ENCODE assay signal across 8 mouse cellular contexts in the genomic region with DNA sequence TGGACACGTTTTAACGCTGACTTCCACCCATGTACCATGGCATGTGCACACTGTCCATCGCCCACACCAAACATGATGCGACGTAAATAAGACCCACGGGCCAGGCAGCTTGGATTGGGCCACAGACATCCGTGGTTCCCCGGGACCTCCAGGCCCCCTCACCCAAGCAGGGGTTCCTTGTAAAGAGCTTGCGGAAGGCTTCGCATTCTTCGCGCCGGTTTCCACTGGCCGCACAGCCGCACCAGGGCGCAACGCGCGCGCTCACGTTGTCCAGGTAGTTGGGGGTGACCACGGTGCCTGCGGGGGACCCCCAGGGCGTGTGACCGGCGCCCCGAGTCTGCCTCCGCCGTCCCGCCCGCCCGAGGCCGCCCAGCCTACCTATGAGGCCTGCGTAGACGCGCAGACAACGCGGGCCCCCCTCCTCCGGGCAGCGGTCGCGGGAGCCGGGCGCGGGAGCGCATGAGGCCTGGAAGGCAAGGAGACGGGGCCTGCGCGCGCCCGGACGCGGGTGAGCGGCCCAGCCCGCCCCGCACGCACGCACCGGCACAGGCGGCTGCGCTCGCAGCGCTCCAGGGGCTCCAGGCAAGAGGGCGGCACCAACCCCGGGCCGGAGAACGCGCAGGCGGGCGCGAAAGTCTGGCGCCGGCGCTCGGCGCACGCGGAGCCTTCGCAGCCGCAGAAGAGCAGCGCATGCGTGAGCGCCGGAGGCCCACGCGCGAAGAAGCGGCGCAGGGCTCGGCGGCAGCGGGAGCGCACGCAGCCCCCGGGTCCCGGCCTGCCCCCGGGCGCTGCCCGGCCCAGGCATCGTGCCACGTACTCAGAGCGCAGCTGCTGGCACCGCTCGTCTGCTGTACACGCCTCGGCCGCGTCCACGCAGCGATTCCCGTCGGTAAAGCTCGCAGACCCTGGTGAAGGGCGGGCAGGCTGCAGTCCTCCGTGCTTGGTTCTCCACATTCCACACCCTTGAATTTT. TPM values are rescaled to one million over a fixed set of nuclear protein-coding genes. Genes with fewer than 3 reads are reported as not detected.
A peak's percentile ranks its signal among the peaks of the same experiment; 100 is the strongest.
DNase-seq lines count a peak whose midpoint lies in the region; ATAC-seq and TF ChIP-seq lines count a peak whose summit lies in the region.

No protein-coding gene starts in this region.

- H3K4me3 ChIP-seq in forebrain, embryonic 14.5 days (ENCODE audit: low read depth, low read length) = peak overlapping the region; percentile 50
- peak overlapping the region; percentile 57 for H3K4me3 ChIP-seq in intestine, embryonic 15.5 days (replicated peaks)
- H3K4me3 ChIP-seq in limb, embryonic 13.5 days = peak overlapping the region; percentile 66

- peak overlapping the region; percentile 70 for H3K9ac ChIP-seq in forebrain, embryonic 14.5 days (ENCODE audit: low read length)
- peak overlapping the region; percentile 56 for H3K9ac ChIP-seq in intestine, embryonic 15.5 days
- peak overlapping the region; percentile 83 for H3K9ac ChIP-seq in limb, embryonic 13.5 days

- H3K9me3 ChIP-seq in forebrain, embryonic 14.5 days (replicated peaks; ENCODE audit: control insufficient read depth, low read length) = no peaks in the 10 kb centered on the region
- no peaks in the 10 kb centered on the region for H3K9me3 ChIP-seq in intestine, embryonic 15.5 days
- no peaks in the 10 kb centered on the region for H3K9me3 ChIP-seq in limb, embryonic 13.5 days

- TF ChIP-seq POLR2A in brain, embryonic 14.5 days (IDR thresholded peaks at IDR 0.05; ENCODE audit: borderline replicate concordance, extremely low read depth, insufficient read depth, insufficient read length, poor library complexity, severe bottlenecking) = peak; percentile 34; the same call in 1 of the 2 replicates

- 2% methylated on average over 112 of the region's 115 CpGs for WGBS in forebrain, embryonic 14.5 days
- WGBS in intestine, embryonic 15.5 days = 3% methylated on average over 108 of the region's 115 CpGs
- 3% methylated on average over 104 of the region's 115 CpGs for WGBS in limb, embryonic 13.5 days

- peak overlapping the region; percentile 76 for H3K4me2 ChIP-seq in forebrain, embryonic 14.5 days (ENCODE audit: low read length)
- peak overlapping the region; percentile 95 for H3K4me2 ChIP-seq in intestine, embryonic 15.5 days (replicated peaks)
- H3K4me2 ChIP-seq in limb, embryonic 13.5 days (replicated peaks) = peak overlapping the region; percentile 96

- ATAC-seq in forebrain, embryonic 14.5 days = peak; percentile 89
- peak; percentile 50 for ATAC-seq in intestine, embryonic 15.5 days
- ATAC-seq in limb, embryonic 13.5 days (ENCODE audit: low FRiP score, low read depth) = peak; percentile 68

- no peaks in the 10 kb centered on the region for H3K36me3 ChIP-seq in forebrain, embryonic 14.5 days (ENCODE audit: control insufficient read depth, insufficient read depth, low read length)
- no peaks in the 10 kb centered on the region for H3K36me3 ChIP-seq in intestine, embryonic 15.5 days
- H3K36me3 ChIP-seq in limb, embryonic 13.5 days = no peaks in the 10 kb centered on the region

- peaks cover 32% of the 10 kb centered on the region for H3K27me3 ChIP-seq in forebrain, embryonic 14.5 days (replicated peaks; ENCODE audit: control insufficient read depth, insufficient read depth, low read length)
- peaks cover 34% of the 10 kb centered on the region for H3K27me3 ChIP-seq in intestine, embryonic 15.5 days (replicated peaks)
- peaks cover 45% of the 10 kb centered on the region for H3K27me3 ChIP-seq in limb, embryonic 13.5 days

- DNase-seq in heart, adult 11 months = peak; percentile 94
- no peak for DNase-seq in heart, adult 9 months (ENCODE audit: low spot score in 2 of 2)
- DNase-seq in brain, embryonic 14.5 days (ENCODE audit: low read depth) = peak; percentile 80
- DNase-seq in forebrain, embryonic 14.5 days (ENCODE audit: low spot score) = peak; percentile 65
- peak; percentile 71 for DNase-seq in retina, postnatal 1 day
- no peak for DNase-seq in c-Kit-positive CD71-positive TER-119-positive erythroid progenitor cells, embryonic 14.5 days (ENCODE audit: low spot score)

- no peak for TF ChIP-seq CTCF in brain, embryonic 14.5 days (IDR thresholded peaks at IDR 0.05; ENCODE audit: borderline replicate concordance, extremely low read depth, insufficient read depth, insufficient read length)

- no peaks in the 10 kb centered on the region for H3K4me1 ChIP-seq in forebrain, embryonic 14.5 days (ENCODE audit: control insufficient read depth, insufficient read depth, low read length)
- H3K4me1 ChIP-seq in intestine, embryonic 15.5 days (replicated peaks) = peaks cover 17% of the 10 kb centered on the region
- H3K4me1 ChIP-seq in limb, embryonic 13.5 days = peaks cover 44% of the 10 kb centered on the region

- peak overlapping the region; percentile 44; the same call in 1 of the 2 replicates for H3K27ac ChIP-seq in forebrain, embryonic 14.5 days (ENCODE audit: low read depth, low read length)
- no peak overlapping the region for H3K27ac ChIP-seq in intestine, embryonic 15.5 days
- H3K27ac ChIP-seq in limb, embryonic 13.5 days = no peak overlapping the region

RNA-seq across cellular contexts. Expression of a gene that starts 1.7 kb away (rescaled TPM):
- polyA plus RNA-seq in brain, embryonic 14.5 days (2012; rRNA removed) = 43.7 and 54.0 TPM in 2 replicates
- polyA plus RNA-seq in forebrain, embryonic 14.5 days (2014; fragmentation: Nextera tagmentation; extraction: Ambion mirVana) = 30.6 and 33.6 TPM in 2 replicates
- polyA plus RNA-seq in intestine, embryonic 15.5 days (2015; fragmentation: Nextera tagmentation; extraction: Ambion mirVana) = 8.8 and 9.6 TPM in 2 replicates
- 27.4 and 29.2 TPM in 2 replicates for polyA plus RNA-seq in limb, embryonic 13.5 days (2015; fragmentation: Nextera tagmentation; extraction: Ambion mirVana)

RNA-seq across cellular contexts. Expression of a gene that starts 22.5 kb away (rescaled TPM):
- 4.9 and 5.4 TPM in 2 replicates for polyA plus RNA-seq in brain, embryonic 14.5 days (2012; rRNA removed)
- polyA plus RNA-seq in forebrain, embryonic 14.5 days (2014; fragmentation: Nextera tagmentation; extraction: Ambion mirVana) = 0.52 and 0.79 TPM in 2 replicates
- 3.3 and 4.0 TPM in 2 replicates for polyA plus RNA-seq in intestine, embryonic 15.5 days (2015; fragmentation: Nextera tagmentation; extraction: Ambion mirVana)
- polyA plus RNA-seq in limb, embryonic 13.5 days (2015; fragmentation: Nextera tagmentation; extraction: Ambion mirVana) = 26.5 and 28.5 TPM in 2 replicates

RNA-seq across cellular contexts. Expression of a gene that starts 45.4 kb away (rescaled TPM):
- polyA plus RNA-seq in brain, embryonic 14.5 days (2012; rRNA removed) = 0.35 and 0.52 TPM in 2 replicates
- 0.10 and 0.25 TPM in 2 replicates for polyA plus RNA-seq in forebrain, embryonic 14.5 days (2014; fragmentation: Nextera tagmentation; extraction: Ambion mirVana)
- 0.24 and 0.35 TPM in 2 replicates for polyA plus RNA-seq in intestine, embryonic 15.5 days (2015; fragmentation: Nextera tagmentation; extraction: Ambion mirVana)
- polyA plus RNA-seq in limb, embryonic 13.5 days (2015; fragmentation: Nextera tagmentation; extraction: Ambion mirVana) = 0.17 and 0.19 TPM in 2 replicates

Comparison
In these comparisons a context has a peak if more than half of its experiments do, and no peak if none do; other contexts are left out.
1. DNase-seq: peak in heart, adult 11 months (single experiment), brain, embryonic 14.5 days (single experiment), forebrain, embryonic 14.5 days (single experiment) and retina, postnatal 1 day (single experiment); none in heart, adult 9 months (0 of 2) and c-Kit-positive CD71-positive TER-119-positive erythroid progenitor cells, embryonic 14.5 days (single experiment).
2. Peak in every context shown above with its lines, with median percentiles within 50 percentile points of each other: ATAC-seq, H3K4me2 ChIP-seq, H3K4me3 ChIP-seq and H3K9ac ChIP-seq.